Mouse (Mus musculus) cerebellum, postnatal 10 days (tissue): ENCODE results near the gene Stmn3.

Experiments
- DNase-seq, 2 experiments: peaks; one replicate each; pipeline ENCODE4 v3.0.0; 2021; ENCODE audit warnings: mixed read lengths in 2 of 2

The Stmn3 gene

DNA sequence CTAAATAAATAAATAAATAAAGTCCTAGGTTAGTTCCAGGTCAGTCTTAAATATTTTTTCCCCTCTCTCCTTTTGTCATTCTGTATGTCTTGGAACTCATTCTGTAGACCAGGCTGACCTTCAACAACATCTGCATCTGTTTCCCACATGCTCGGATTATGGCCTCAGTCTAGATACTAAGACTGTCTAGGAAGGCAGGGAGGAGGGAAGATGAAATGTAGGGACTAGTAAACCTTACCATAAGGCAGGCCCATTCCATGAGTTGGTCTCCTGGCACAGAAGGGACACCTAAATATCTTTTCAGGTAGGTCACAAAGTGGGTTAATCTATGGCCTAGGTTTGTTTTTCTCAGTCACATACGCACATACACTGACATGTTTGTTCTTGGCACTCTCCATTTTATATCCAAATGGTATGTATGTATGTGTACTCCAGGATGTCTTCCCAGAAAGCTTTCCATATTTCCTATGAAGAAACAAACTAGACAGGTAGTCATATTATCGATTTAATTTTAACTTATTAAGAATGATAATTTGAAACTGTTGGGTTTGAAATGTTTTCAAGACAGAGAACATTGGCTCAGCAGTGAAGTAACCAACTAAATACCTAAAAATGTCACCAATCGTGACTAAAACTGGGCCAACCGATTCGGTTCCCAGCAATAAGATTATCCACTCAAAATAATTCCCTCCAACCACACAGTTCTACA is 27.5 kb downstream of the Stmn3 start:
- DNase-seq, result peak in 1 of 2 experiments; percentile 16

DNA sequence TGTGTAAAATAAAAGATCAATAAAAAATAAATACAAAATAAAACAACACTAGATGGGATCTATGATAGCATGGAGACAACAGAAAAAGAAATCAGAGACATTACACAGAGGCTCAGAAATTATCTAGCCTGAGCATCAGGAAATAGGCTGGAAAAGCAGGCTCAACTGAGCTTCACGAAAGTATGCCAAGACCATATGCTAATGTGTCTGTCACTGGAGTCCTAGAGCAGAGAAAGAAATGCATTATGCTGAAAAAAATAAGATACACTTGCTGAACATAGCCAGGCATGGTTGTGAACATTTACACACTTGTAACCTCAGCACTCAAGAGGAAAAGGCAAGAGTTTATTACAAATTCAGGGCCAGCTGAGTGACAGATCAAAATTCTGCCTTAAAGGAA is 34.3 kb downstream of the Stmn3 start:
- DNase-seq, result no peak

DNA sequence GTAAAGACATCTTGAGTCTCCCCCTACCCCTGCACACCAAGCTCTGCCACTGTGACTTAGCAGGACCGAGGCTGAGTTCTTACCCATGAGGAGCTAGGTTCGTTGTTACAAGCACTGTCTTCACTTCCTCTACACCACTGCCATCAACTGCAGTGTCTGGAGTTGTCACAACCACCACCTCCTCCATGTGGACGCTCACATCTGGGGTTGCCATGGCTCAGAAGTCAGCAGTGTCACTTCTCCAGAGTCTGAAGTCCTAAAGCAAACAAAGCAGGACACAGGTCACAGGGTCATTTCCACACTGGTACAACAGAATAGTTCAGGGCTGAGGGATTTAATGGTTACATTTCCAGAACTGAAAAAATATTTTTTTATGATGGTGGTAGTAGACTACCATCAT is 36.4 kb downstream of the Stmn3 start:
- no peak for DNase-seq

DNA sequence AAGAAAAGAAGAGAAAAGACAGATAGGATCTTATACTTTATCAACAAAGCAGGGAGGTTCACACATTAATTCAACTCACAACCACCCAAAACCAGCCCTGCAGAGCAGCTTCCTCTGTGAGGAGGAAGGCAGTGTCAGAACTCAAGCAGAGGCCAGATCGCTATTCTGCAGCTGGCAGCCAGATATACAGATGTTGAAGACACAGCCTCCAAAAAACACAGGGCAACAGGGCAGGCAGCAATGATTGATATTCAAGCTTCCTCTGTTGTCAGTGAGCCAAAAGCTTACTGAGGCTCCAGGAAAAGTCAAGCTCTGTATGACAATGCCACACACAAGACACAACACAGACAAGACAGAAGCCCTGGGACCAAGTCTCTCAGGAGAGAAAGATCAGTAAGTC is 37.5 kb downstream of the Stmn3 start:
- DNase-seq, result no peak

DNA sequence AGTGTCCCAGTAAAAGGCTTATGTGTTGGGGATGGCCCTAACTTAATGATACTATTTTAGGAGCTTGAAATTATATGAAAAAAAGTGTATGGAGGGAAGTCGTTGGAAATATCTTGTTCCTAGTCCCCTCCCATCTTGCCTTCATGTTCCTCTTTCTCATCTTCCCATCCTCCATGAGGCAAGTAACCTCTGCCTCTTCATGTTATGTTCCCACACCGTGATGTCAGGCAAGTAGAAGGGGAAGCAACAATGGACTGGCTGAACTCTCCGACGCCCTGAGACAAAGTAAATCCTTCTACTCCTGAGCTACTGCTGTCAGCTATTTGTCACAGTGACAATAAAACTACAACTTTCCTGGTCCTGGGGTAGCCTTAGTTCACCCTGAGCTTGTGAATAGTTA is 39.7 kb downstream of the Stmn3 start:
- DNase-seq, result no peak

DNA sequence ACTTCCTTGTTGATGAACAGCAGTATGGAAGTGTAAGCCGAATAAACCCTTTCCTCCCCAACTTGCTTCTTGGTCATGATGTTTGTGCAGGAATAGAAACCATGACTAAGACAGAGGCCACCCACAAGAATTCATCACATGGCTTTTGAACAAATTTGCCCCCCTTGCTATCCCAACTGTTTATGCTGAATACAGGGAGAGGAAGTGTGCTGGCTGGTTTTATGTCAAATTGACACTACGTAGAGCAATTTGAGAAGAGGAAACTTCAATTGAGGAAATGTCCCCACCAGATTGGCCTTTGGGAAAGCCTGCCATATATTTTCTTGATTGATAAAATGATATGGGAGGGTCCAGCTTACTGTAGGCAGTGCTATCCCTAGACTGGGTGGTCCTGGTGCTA is 40.5 kb downstream of the Stmn3 start:
- DNase-seq, result no peak

DNA sequence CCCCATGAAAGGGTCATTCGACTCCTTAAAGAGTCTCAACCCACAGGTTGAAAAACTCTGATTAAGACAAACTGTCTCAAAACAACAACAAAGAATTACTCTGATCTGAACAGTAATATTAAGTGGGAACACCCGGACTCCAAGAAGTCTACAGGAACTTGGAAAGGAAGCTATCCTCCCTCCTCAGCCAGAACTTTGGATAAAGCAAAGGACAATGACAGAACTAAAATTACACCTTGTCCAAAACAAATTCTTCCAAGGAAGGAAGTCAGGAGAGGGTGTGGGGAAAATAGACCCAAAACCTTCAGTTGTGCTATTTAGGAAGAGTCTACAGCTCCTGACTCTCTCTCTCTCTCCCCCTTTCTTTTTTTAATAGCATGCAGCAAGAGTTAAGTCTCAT is 42.2 kb downstream of the Stmn3 start:
- no peak for DNase-seq

DNA sequence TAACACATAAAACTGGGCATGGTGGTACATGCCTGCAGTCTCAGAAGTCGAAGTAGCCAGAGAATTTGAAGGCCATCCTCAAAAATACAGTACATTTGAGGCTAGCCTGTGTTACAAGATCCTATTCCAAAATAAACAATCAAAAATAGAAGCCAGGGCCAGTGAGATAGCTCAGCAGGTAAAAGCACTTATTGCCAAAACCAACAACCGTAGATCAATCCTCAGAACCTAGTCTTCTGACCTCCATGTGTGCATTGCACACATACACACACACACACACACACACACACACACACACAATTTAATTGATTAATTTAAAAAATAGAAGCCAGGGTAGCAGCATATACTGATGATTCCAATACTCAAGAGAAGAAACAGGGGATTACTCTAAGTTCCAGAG is 47.5 kb downstream of the Stmn3 start:
- DNase-seq, result no peak
